Mouse (Mus musculus): Measurements from ENCODE around the gene Rpl31. TPM values are rescaled to one million over a fixed set of nuclear protein-coding genes. Genes with fewer than 3 reads are reported as not detected.

Rpl31 gene
- polyA plus RNA-seq, 1 experiment from 2014 or later, result 453 TPM

DNA sequence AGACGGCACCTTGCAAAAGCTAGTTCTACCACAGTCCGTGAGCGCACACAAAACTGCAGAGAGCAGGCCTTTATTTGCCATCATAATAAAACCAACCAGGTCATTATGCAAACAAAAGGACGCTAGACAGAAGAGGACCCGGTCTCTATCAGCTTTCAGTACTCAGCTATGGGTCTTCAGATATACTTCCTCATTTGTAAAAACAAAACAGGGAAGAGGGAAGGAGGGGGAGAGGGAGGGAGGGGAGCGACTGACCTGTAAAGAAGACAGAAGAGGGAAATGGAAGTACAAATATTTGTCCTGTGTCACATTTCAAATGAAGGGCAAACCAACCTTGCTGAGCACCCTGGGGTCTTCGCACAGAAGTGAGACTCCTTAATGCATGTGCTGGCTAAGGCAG, 41.0 kb downstream of the Rpl31 start:
- Histone ChIP-seq H3K27ac (no peak overlapping the region), H3K9me3 (no peaks in the 10 kb centered on the region), H3K27me3 (no peaks in the 10 kb centered on the region), H3K36me3 (replicated peaks) (no peaks in the 10 kb centered on the region), H3K9ac (no peak overlapping the region), H3K4me3 (replicated peaks) (no peak overlapping the region), H3K4me1 (no peaks in the 10 kb centered on the region), H3K4me2 (no peak overlapping the region)
- no peak for ATAC-seq (ENCODE audit: low FRiP score)
- 78% methylated on average over 7 of the region's 7 CpGs for WGBS

- no peak for ATAC-seq (ENCODE audit: low FRiP score)
- no peak overlapping the region for H3K9ac ChIP-seq
- H3K27ac ChIP-seq, result no peak overlapping the region
- H3K9me3 ChIP-seq, result no peaks in the 10 kb centered on the region
- H3K4me3 ChIP-seq (replicated peaks), result no peak overlapping the region
- H3K36me3 ChIP-seq (replicated peaks), result no peaks in the 10 kb centered on the region
- H3K4me2 ChIP-seq, result no peak overlapping the region
- H3K4me1 ChIP-seq, result no peaks in the 10 kb centered on the region
- H3K27me3 ChIP-seq, result no peaks in the 10 kb centered on the region
- 88% methylated on average over 19 of the region's 19 CpGs for WGBS
These were observed 42.6 kb downstream of the Rpl31 start for GRCm38 (mm10) chr1:39410085-39410821.

- no peak overlapping the region for H3K27ac ChIP-seq
- no peaks in the 10 kb centered on the region for H3K27me3 ChIP-seq
- H3K36me3 ChIP-seq (replicated peaks), result no peaks in the 10 kb centered on the region
- no peak overlapping the region for H3K4me3 ChIP-seq (replicated peaks)
- no peak overlapping the region for H3K9ac ChIP-seq
- ATAC-seq (ENCODE audit: low FRiP score), result no peak
- H3K4me2 ChIP-seq, result no peak overlapping the region
- peaks cover 5% of the 10 kb centered on the region; the same call in 1 of the 2 replicates for H3K4me1 ChIP-seq
- no peaks in the 10 kb centered on the region for H3K9me3 ChIP-seq
- WGBS, result 38% methylated on average over 12 of the region's 12 CpGs
These were observed 50.2 kb downstream of the Rpl31 start for GRCm38 (mm10) chr1:39417817-39418216.

GRCm38 (mm10) chr1:39418852-39419251, 51.2 kb downstream of the Rpl31 start:
- ATAC-seq (ENCODE audit: low FRiP score), result no peak
- no peaks in the 10 kb centered on the region for H3K36me3 ChIP-seq (replicated peaks)
- no peak overlapping the region for H3K27ac ChIP-seq
- no peak overlapping the region for H3K4me2 ChIP-seq
- 88% methylated on average over 9 of the region's 9 CpGs for whole genome bisulfite sequencing
- H3K4me1 ChIP-seq, result peaks cover 5% of the 10 kb centered on the region; the same call in 1 of the 2 replicates
- H3K27me3 ChIP-seq, result no peaks in the 10 kb centered on the region
- no peak overlapping the region for H3K9ac ChIP-seq
- no peak overlapping the region for H3K4me3 ChIP-seq (replicated peaks)
- no peaks in the 10 kb centered on the region for H3K9me3 ChIP-seq

- H3K27ac ChIP-seq, result no peak overlapping the region
- no peak overlapping the region for H3K4me3 ChIP-seq (replicated peaks)
- no peak for ATAC-seq (ENCODE audit: low FRiP score)
- no peaks in the 10 kb centered on the region for H3K9me3 ChIP-seq
- H3K36me3 ChIP-seq (replicated peaks), result no peaks in the 10 kb centered on the region
- no peaks in the 10 kb centered on the region for H3K27me3 ChIP-seq
- WGBS, result 94% methylated on average over 6 of the region's 6 CpGs
- H3K4me1 ChIP-seq, result peaks cover 5% of the 10 kb centered on the region; the same call in 1 of the 2 replicates
- H3K9ac ChIP-seq, result no peak overlapping the region
- no peak overlapping the region for H3K4me2 ChIP-seq
These were observed 53.3 kb downstream of the Rpl31 start for GRCm38 (mm10) chr1:39420987-39421386.

Other genes with a start within 250 kb of the Rpl31 start
- 0.09 and 0.22 TPM in 2 replicates for gene Npas2, start 174.1 kb upstream of the Rpl31 start, polyA plus RNA-seq (2016; fragmentation: Nextera tagmentation; extraction: Ambion mirVana)
- gene Tbc1d8, start 110.9 kb downstream of the Rpl31 start, polyA plus RNA-seq (2016; fragmentation: Nextera tagmentation; extraction: Ambion mirVana), result 7.2 TPM in 2 replicates
- 23.1 and 24.1 TPM in 2 replicates for gene Cnot11, start 167.2 kb downstream of the Rpl31 start, polyA plus RNA-seq (2016; fragmentation: Nextera tagmentation; extraction: Ambion mirVana)
- gene Rnf149, start 209.6 kb downstream of the Rpl31 start, polyA plus RNA-seq (2016; fragmentation: Nextera tagmentation; extraction: Ambion mirVana), result 24.7 and 30.5 TPM in 2 replicates

Measured in forebrain, embryonic 12.5 days (tissue).